Mouse (Mus musculus) layer of hippocampus, postnatal 14 days (tissue): Measurements from ENCODE around the gene Hist2h2aa2. TPM values are rescaled to one million over a fixed set of nuclear protein-coding genes. Genes with fewer than 3 reads are reported as not detected.
A peak's percentile ranks its signal among the peaks of the same experiment; 100 is the strongest.
"Not testable (repeated sequence)": the region's sequence is repeated elsewhere in the genome, so short reads cannot be mapped to it uniquely, and the experiment has no call there.

Source experiments
- DNase-seq, 2 experiments: peaks; one replicate each; pipeline ENCODE4 v3.0.0; 2021 to 2022; ENCODE audit warnings: low spot score in 2 of 2, mixed read lengths in 1 of 2
- total RNA-seq, 2 experiments: library from RNA; stranded (reverse); gene quantifications; 2 replicates each; pipeline ENCODE4 v1.2.3; 2021

Hist2h2aa2 gene
- total RNA-seq, 2 experiments from 2014 or later: 248 to 267 TPM

- DNase-seq: no peak
Measured at GRCm38 (mm10) chr3:96237904-96238511, 2.1 kb downstream of the Hist2h2aa2 start.

- DNase-seq: no peak
Measured at GRCm38 (mm10) chr3:96237335-96237903, 2.7 kb downstream of the Hist2h2aa2 start.

- DNase-seq: no peak
Measured at GRCm38 (mm10) chr3:96236834-96237334, 3.2 kb downstream of the Hist2h2aa2 start.

- DNase-seq: no peak
Measured at GRCm38 (mm10) chr3:96235836-96236235, 4.2 kb downstream of the Hist2h2aa2 start.

- DNase-seq: no peak
Measured at GRCm38 (mm10) chr3:96234914-96235313, 5.2 kb downstream of the Hist2h2aa2 start.

GRCm38 (mm10) chr3:96231758-96232120, 8.3 kb downstream of the Hist2h2aa2 start:
- DNase-seq: no peak

- DNase-seq: no peak
Measured at GRCm38 (mm10) chr3:96230910-96231757, 8.9 kb downstream of the Hist2h2aa2 start.

- no peak for DNase-seq
Measured at GRCm38 (mm10) chr3:96230404-96230803, 9.7 kb downstream of the Hist2h2aa2 start.

- no peak for DNase-seq
Measured at GRCm38 (mm10) chr3:96228828-96229227, 11.2 kb downstream of the Hist2h2aa2 start.

- DNase-seq: no peak
Measured at GRCm38 (mm10) chr3:96226695-96227648, 13.1 kb downstream of the Hist2h2aa2 start.

- no peak for DNase-seq
Measured at GRCm38 (mm10) chr3:96225421-96225820, 14.7 kb downstream of the Hist2h2aa2 start.

GRCm38 (mm10) chr3:96222774-96223173, 17.3 kb downstream of the Hist2h2aa2 start:
- DNase-seq: peak in 1 of 2 experiments; percentile 49

- no peak for DNase-seq
Measured at GRCm38 (mm10) chr3:96221640-96222038, 18.4 kb downstream of the Hist2h2aa2 start.

GRCm38 (mm10) chr3:96220765-96221639, 19.1 kb downstream of the Hist2h2aa2 start, which contains the start of the genes Hist2h2ac and Hist2h2be:
Hist2h2ac (minus strand) TSS chr3:96220880.
Hist2h2be (plus strand) TSS chr3:96221119.
- peak; percentile 84 to 94 for DNase-seq

- DNase-seq: not testable (repeated sequence)
Measured at GRCm38 (mm10) chr3:96220131-96220764, 19.8 kb downstream of the Hist2h2aa2 start.

- peak; percentile 86 to 91 for DNase-seq
Measured at GRCm38 (mm10) chr3:96219661-96220130, 20.4 kb downstream of the Hist2h2aa2 start, which contains the start of the genes Bola1 and Hist2h2ab. Bola1 (minus strand) TSS chr3:96219709. Hist2h2ab (plus strand) TSS chr3:96219865.

- no peak for DNase-seq
Measured at GRCm38 (mm10) chr3:96219191-96219641, 20.9 kb downstream of the Hist2h2aa2 start.

- DNase-seq: no peak
Measured at GRCm38 (mm10) chr3:96209242-96209641, 30.8 kb downstream of the Hist2h2aa2 start.

- no peak for DNase-seq
Measured at GRCm38 (mm10) chr3:96207819-96208218, 32.3 kb downstream of the Hist2h2aa2 start.
